Comparison of ENCODE assay signal across 9 mouse cellular contexts in the genomic region with DNA sequence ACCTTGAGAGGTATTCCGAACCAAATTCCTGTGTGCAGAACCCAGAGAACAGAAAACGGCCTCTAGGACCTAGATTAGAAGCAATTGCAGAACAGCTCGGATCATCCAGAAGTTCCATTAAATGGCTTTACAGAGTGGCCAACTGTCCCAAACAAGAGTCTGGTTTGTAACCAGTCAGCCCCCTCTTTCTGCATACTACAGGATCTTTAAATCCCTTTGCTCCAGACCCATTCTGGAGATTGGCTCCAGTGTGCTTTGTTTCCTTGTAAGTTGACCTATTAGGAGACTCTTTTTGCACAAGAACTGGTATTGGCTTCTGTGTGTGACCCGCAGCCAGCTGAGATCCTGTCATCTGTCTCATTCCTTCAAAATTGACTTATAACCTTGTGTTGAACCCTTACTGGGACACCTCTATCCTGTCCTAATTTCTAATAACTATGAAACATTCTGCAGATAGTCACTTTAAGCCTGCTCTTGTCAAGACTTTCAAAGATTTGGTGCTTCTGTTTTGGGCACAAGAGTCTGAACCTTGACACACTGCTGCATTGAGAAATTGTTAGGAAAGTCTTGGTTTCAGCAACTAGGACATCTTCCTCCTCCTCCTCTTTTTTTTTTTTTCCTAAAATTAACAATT. TPM values are rescaled to one million over a fixed set of nuclear protein-coding genes. Genes with fewer than 3 reads are reported as not detected.
DNase-seq lines count a peak whose midpoint lies in the region; ATAC-seq and TF ChIP-seq lines count a peak whose summit lies in the region.
"Had no signal": no experiment of that assay in that cellular context is flagged by ENCODE, and none has a peak within 500 bp of the region (broad histone marks: within the 10 kb centered on the region; RNA-seq: fewer than 3 reads in every experiment).

No protein-coding gene starts in this region.

- peak overlapping the region; percentile 89 for H3K9ac ChIP-seq in heart, embryonic 14.5 days (ENCODE audit: low read length)
- peak overlapping the region; percentile 98 for H3K9ac ChIP-seq in hindbrain, embryonic 14.5 days
- H3K9ac ChIP-seq in midbrain, embryonic 11.5 days (ENCODE audit: low read length), result peak overlapping the region; percentile 96

- WGBS in heart, embryonic 14.5 days, result 34% methylated on average over 4 of the region's 4 CpGs
- 49% methylated on average over 4 of the region's 4 CpGs for WGBS in hindbrain, embryonic 14.5 days
- 57% methylated on average over 4 of the region's 4 CpGs for WGBS in midbrain, embryonic 11.5 days

- peak overlapping the region; percentile 88; a peak in 3 of 4 replicates for H3K4me3 ChIP-seq in heart, embryonic 14.5 days (ENCODE audit: control insufficient read depth in 1 of 2, insufficient read depth in 1 of 2, low read depth in 1 of 2, low read length in 2 of 2)
- peak overlapping the region; percentile 97 for H3K4me3 ChIP-seq in cortical plate, adult 2 months (ENCODE audit: insufficient read depth, low read length)
- peak overlapping the region; percentile 97 for H3K4me3 ChIP-seq in hindbrain, embryonic 14.5 days (replicated peaks; ENCODE audit: low read length)
- H3K4me3 ChIP-seq in midbrain, embryonic 11.5 days (ENCODE audit: low read depth, low read length), result peak overlapping the region; percentile 96

- no peaks in the 10 kb centered on the region for H3K9me3 ChIP-seq in heart, embryonic 14.5 days (ENCODE audit: control insufficient read depth, low read length)
- no peaks in the 10 kb centered on the region for H3K9me3 ChIP-seq in hindbrain, embryonic 14.5 days (ENCODE audit: control insufficient read depth, low read length)
- H3K9me3 ChIP-seq in midbrain, embryonic 11.5 days (ENCODE audit: control insufficient read depth, low read length), result no peaks in the 10 kb centered on the region

- peak overlapping the region; percentile 70 for H3K4me2 ChIP-seq in heart, embryonic 14.5 days (ENCODE audit: low read length)
- peak overlapping the region; percentile 73 for H3K4me2 ChIP-seq in hindbrain, embryonic 14.5 days (replicated peaks)
- peak overlapping the region; percentile 79 for H3K4me2 ChIP-seq in midbrain, embryonic 11.5 days

- H3K4me1 ChIP-seq in heart, embryonic 14.5 days (ENCODE audit: control insufficient read depth in 2 of 2, insufficient read depth in 2 of 2, low read length in 2 of 2), result peaks cover 22 to 51% of the 10 kb centered on the region in 2 experiments
- H3K4me1 ChIP-seq in cortical plate, adult 2 months (ENCODE audit: control insufficient read depth, insufficient read depth, low read length), result peaks cover 14% of the 10 kb centered on the region
- peaks cover 59% of the 10 kb centered on the region for H3K4me1 ChIP-seq in hindbrain, embryonic 14.5 days (replicated peaks; ENCODE audit: control insufficient read depth, insufficient read depth, low read length)
- peaks cover 51% of the 10 kb centered on the region for H3K4me1 ChIP-seq in midbrain, embryonic 11.5 days (ENCODE audit: control insufficient read depth, insufficient read depth, low read length)

- ATAC-seq in heart, embryonic 14.5 days (ENCODE audit: insufficient number of reproducible peaks, insufficient read depth, low FRiP score, low read depth), result no peak
- ATAC-seq in hindbrain, embryonic 14.5 days (ENCODE audit: low FRiP score), result no peak
- no peak for ATAC-seq in midbrain, embryonic 11.5 days (ENCODE audit: low FRiP score)

- TF ChIP-seq CTCF in cortical plate, adult 2 months (IDR thresholded peaks at IDR 0.05; ENCODE audit: extremely low read depth, insufficient read depth, low read length), result no peak

- DNase-seq in heart, adult 18-20 months, result no peak
- no peak for DNase-seq in hindbrain, embryonic 14.5 days (ENCODE audit: low spot score)
- DNase-seq in midbrain, embryonic 11.5 days (ENCODE audit: low spot score, missing footprints), result peak; percentile 87
- DNase-seq in spleen, adult 18-20 months, result no peak
- DNase-seq in left cerebral cortex, postnatal 25 days (ENCODE audit: low spot score in 2 of 2), result no peak
- DNase-seq in ovary, postnatal 10 days (ENCODE audit: low spot score), result no peak

- H3K27me3 ChIP-seq in heart, embryonic 14.5 days (ENCODE audit: control insufficient read depth, insufficient read depth, low read length), result no peaks in the 10 kb centered on the region
- H3K27me3 ChIP-seq in hindbrain, embryonic 14.5 days (ENCODE audit: control insufficient read depth, insufficient read depth, low read length), result no peaks in the 10 kb centered on the region
- H3K27me3 ChIP-seq in midbrain, embryonic 11.5 days (ENCODE audit: control insufficient read depth, insufficient read depth, low read length), result no peaks in the 10 kb centered on the region

- intact Hi-C loops in left cerebral cortex, postnatal 25 days (cut with DNase I), result loop anchor here (2.0 to 5.0 kb wide), 2 partner anchors 46 to 57 kb away; no protein-coding TSS in a partner anchor

- no peak for TF ChIP-seq POLR2A in cortical plate, adult 2 months (IDR thresholded peaks at IDR 0.05; ENCODE audit: extremely low read depth, insufficient read depth, low read length)

- H3K36me3 ChIP-seq in heart, embryonic 14.5 days (ENCODE audit: control insufficient read depth, insufficient read depth, low read length), result peaks cover 6% of the 10 kb centered on the region
- peaks cover 2% of the 10 kb centered on the region for H3K36me3 ChIP-seq in hindbrain, embryonic 14.5 days (replicated peaks; ENCODE audit: control insufficient read depth, insufficient read depth)
- no peaks in the 10 kb centered on the region for H3K36me3 ChIP-seq in midbrain, embryonic 11.5 days (ENCODE audit: control insufficient read depth, insufficient read depth, low read length)

- no peak overlapping the region for H3K27ac ChIP-seq in heart, embryonic 14.5 days (replicated peaks in 1 of 2; ENCODE audit: control insufficient read depth in 1 of 2, insufficient read depth in 1 of 2, low read depth in 2 of 2, low read length in 2 of 2)
- H3K27ac ChIP-seq in cortical plate, adult 2 months (ENCODE audit: insufficient read depth, low read length), result peak overlapping the region; percentile 75
- H3K27ac ChIP-seq in hindbrain, embryonic 14.5 days, result no peak overlapping the region
- H3K27ac ChIP-seq in midbrain, embryonic 11.5 days (ENCODE audit: low read depth, low read length), result no peak overlapping the region

RNA-seq across cellular contexts. Expression of a gene that starts 1.3 kb away (rescaled TPM):
- polyA plus RNA-seq in heart, embryonic 14.5 days (2014; fragmentation: Nextera tagmentation; extraction: Ambion mirVana), result 19.3 and 21.4 TPM in 2 replicates
- total RNA-seq in heart, adult 18-20 months (2021), result 10 to 100 TPM; 18.1 to 25.7 TPM
- 197 and 198 TPM in 2 replicates for polyA plus RNA-seq in cortical plate, adult 2 months (2012; rRNA removed)
- 24.2 and 25.4 TPM in 2 replicates for polyA plus RNA-seq in hindbrain, embryonic 14.5 days (2014; fragmentation: Nextera tagmentation; extraction: Ambion mirVana)
- 27.0 and 27.1 TPM in 2 replicates for polyA plus RNA-seq in midbrain, embryonic 11.5 days (2014; fragmentation: Nextera tagmentation; extraction: Ambion mirVana)
- total RNA-seq in left cerebral cortex, postnatal 25 days (2021), result 100 to 1,000 TPM; 293 to 302 TPM

RNA-seq across cellular contexts. Expression of a gene that starts 28.5 kb away (rescaled TPM):
- 210 and 231 TPM in 2 replicates for polyA plus RNA-seq in heart, embryonic 14.5 days (2014; fragmentation: Nextera tagmentation; extraction: Ambion mirVana)
- total RNA-seq in heart, adult 18-20 months (2021), result 10 to 100 TPM; 55.0 to 59.5 TPM
- polyA plus RNA-seq in cortical plate, adult 2 months (2012; rRNA removed), result 114 and 121 TPM in 2 replicates
- 251 and 253 TPM in 2 replicates for polyA plus RNA-seq in hindbrain, embryonic 14.5 days (2014; fragmentation: Nextera tagmentation; extraction: Ambion mirVana)
- polyA plus RNA-seq in midbrain, embryonic 11.5 days (2014; fragmentation: Nextera tagmentation; extraction: Ambion mirVana), result 274 and 295 TPM in 2 replicates
- total RNA-seq in left cerebral cortex, postnatal 25 days (2021), result 10 to 100 TPM; 73.8 to 88.5 TPM

RNA-seq across cellular contexts. Expression of a gene that starts 58.7 kb away (rescaled TPM):
- 3.1 and 3.8 TPM in 2 replicates for polyA plus RNA-seq in heart, embryonic 14.5 days (2014; fragmentation: Nextera tagmentation; extraction: Ambion mirVana)
- total RNA-seq in heart, adult 18-20 months (2021), result 1 to 10 TPM; 2.1 to 2.5 TPM
- polyA plus RNA-seq in cortical plate, adult 2 months (2012; rRNA removed), result 2.1 and 2.7 TPM in 2 replicates
- 0.17 and 0.50 TPM in 2 replicates for polyA plus RNA-seq in hindbrain, embryonic 14.5 days (2014; fragmentation: Nextera tagmentation; extraction: Ambion mirVana)
- polyA plus RNA-seq in midbrain, embryonic 11.5 days (2014; fragmentation: Nextera tagmentation; extraction: Ambion mirVana), result 0.93 and 1.3 TPM in 2 replicates
- total RNA-seq in left cerebral cortex, postnatal 25 days (2021), result 1 to 10 TPM; 1.3 to 1.9 TPM
- total RNA-seq: CH12.LX had no signal
